Mouse (Mus musculus): ENCODE results near the gene Stpg3. TPM values are rescaled to one million over a fixed set of nuclear protein-coding genes. Genes with fewer than 3 reads are reported as not detected.

Gene Stpg3
- polyA plus RNA-seq, 1 experiment from 2014 or later, result not detected

DNA sequence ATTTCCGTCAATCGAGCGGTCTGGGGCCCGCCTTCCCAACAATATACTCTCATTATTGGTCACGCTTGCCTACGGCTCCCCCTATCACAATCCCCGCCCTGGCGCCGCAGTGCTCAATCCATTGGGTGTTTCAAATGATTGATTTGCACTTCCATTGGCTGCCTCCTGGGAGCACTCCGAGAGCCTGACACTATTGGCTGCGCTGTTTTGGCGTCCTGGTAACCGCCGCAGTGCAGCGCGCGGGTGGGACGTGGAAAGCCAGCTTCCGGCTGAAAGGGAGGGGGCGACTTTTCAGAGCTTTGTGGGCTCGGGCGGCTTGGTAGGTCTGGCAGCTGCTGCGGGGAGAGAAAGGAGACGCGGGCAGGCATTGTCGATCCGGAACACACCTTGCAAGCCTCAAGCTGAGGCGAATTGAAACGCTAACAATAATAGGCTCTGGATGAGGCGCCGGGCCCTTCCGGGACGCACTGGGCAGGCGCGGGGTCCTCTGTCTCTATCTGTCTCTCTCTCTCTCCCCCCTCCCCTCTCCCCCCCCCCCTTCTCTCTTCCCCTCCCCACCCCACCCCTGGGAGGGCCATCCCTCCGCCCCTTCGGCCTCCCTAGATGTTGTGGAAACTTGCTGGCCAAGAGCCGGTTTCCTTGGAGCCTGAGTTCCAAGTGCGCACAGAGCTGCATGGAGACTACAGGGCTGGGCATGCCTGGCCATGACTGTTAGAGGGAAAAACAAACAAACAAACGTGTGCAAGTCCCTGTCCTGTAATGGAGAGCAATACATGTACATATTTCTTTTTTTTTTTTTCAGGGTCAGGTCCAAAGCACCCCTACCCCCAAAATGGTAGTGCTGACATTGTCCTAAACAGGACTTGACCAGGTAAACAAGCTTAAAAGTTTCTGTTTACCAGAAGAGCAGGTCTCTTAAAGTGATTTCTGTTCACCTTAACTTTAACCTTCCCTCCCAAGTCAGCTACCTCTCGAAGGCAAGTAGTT, 10.6 kb upstream of the Stpg3 start:
- peak overlapping the region; percentile 51 for H3K4me2 ChIP-seq
- H3K27me3 ChIP-seq (replicated peaks), result peaks cover 6% of the 10 kb centered on the region
- H3K27ac ChIP-seq (ENCODE audit: poor library complexity, severe bottlenecking), result peak overlapping the region; percentile 95
- peak overlapping the region; percentile 52 for H3K4me3 ChIP-seq
- peak overlapping the region; percentile 65 for H3K9ac ChIP-seq
- peaks cover 19% of the 10 kb centered on the region for H3K4me1 ChIP-seq (replicated peaks)
- 2% methylated on average over 41 of the region's 41 CpGs for WGBS
- H3K9me3 ChIP-seq (replicated peaks), result no peaks in the 10 kb centered on the region
- ATAC-seq (ENCODE audit: insufficient number of reproducible peaks, low FRiP score), result peak; percentile 95
- H3K36me3 ChIP-seq, result peaks cover 11% of the 10 kb centered on the region

DNA sequence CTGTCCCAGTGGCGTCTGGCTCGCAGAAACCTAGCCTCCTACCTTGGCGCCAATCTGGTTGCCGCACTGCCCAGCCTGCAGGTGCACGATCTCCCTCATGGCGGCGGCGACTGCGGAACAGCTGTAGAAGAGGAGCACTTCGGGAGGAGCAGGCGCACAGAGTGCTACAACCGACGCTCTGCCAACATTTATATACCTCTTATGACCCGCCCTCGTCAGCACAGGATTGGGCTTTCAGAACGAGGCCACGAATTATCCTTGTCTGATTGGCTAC, 10.0 kb upstream of the Stpg3 start, which contains the start of gene Tubb4b:
Gene Tubb4b, minus strand, starts transcription at position 211 of the 274 bp plus-strand sequence.
- Histone ChIP-seq H3K4me3 (peak within 1 kb of the TSS; percentile 90), H3K4me2 (peak within 1 kb of the TSS; percentile 97), H3K27me3 (replicated peaks) (no peaks in the 10 kb centered on the region), H3K4me1 (replicated peaks) (peaks cover 19% of the 10 kb centered on the region), H3K27ac (ENCODE audit: poor library complexity, severe bottlenecking) (peak within 1 kb of the TSS; percentile 96), H3K36me3 (peaks cover 11% of the 10 kb centered on the region), H3K9me3 (replicated peaks) (no peaks in the 10 kb centered on the region), H3K9ac (peak within 1 kb of the TSS; percentile 89)
- under 1% methylated on average over 17 of the region's 17 CpGs for WGBS
- no peak for ATAC-seq (ENCODE audit: insufficient number of reproducible peaks, low FRiP score)

GRCm38 (mm10) chr2:25223681-25224491, 9.4 kb upstream of the Stpg3 start:
- H3K9ac ChIP-seq, result peak overlapping the region; percentile 89
- H3K27me3 ChIP-seq (replicated peaks), result no peaks in the 10 kb centered on the region
- ATAC-seq (ENCODE audit: insufficient number of reproducible peaks, low FRiP score), result peak; percentile 82
- peak overlapping the region; percentile 96 for H3K27ac ChIP-seq (ENCODE audit: poor library complexity, severe bottlenecking)
- H3K36me3 ChIP-seq, result peaks cover 11% of the 10 kb centered on the region
- 2% methylated on average over 45 of the region's 53 CpGs for WGBS
- H3K4me3 ChIP-seq, result peak overlapping the region; percentile 90
- peak overlapping the region; percentile 97 for H3K4me2 ChIP-seq
- H3K4me1 ChIP-seq (replicated peaks), result peaks cover 19% of the 10 kb centered on the region
- no peaks in the 10 kb centered on the region for H3K9me3 ChIP-seq (replicated peaks)

GRCm38 (mm10) chr2:25221331-25221772, 6.9 kb upstream of the Stpg3 start:
- Histone ChIP-seq H3K4me2 (no peak overlapping the region), H3K9ac (no peak overlapping the region), H3K4me3 (no peak overlapping the region), H3K4me1 (replicated peaks) (peaks cover 13% of the 10 kb centered on the region), H3K36me3 (peaks cover 11% of the 10 kb centered on the region), H3K27ac (ENCODE audit: poor library complexity, severe bottlenecking) (no peak overlapping the region), H3K27me3 (replicated peaks) (no peaks in the 10 kb centered on the region), H3K9me3 (replicated peaks) (no peaks in the 10 kb centered on the region)
- ATAC-seq (ENCODE audit: insufficient number of reproducible peaks, low FRiP score), result no peak
- WGBS, result 63% methylated on average over 5 of the region's 5 CpGs

DNA sequence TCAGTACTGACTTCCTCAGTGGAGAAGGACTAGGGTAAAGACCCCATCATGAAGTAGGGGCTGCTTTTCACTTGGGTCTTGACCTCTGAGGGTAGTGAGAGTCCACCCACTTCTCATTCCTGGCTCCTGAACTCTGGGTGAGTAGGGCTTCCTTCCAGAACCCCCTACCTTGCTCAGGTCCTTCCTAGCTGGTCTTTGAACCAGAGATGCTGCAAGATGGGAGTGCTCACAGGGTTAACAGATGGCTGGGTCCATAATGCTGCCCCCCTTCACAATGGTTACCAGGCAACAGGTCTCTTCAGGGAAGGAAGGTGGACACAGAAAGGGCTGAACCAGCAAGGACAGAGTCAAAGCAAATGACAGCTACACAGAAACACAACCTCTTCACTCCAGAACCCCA, 4.0 kb upstream of the Stpg3 start, which contains the start of gene Fam166a:
Gene Fam166a, plus strand, starts transcription at position 301 of the 400 bp plus-strand sequence.
- no peak within 1 kb of the TSS for H3K9ac ChIP-seq
- no peak within 1 kb of the TSS for H3K4me3 ChIP-seq
- ATAC-seq (ENCODE audit: insufficient number of reproducible peaks, low FRiP score), result no peak
- H3K9me3 ChIP-seq (replicated peaks), result no peaks in the 10 kb centered on the region
- H3K4me1 ChIP-seq (replicated peaks), result peaks cover 3% of the 10 kb centered on the region
- peaks cover 8% of the 10 kb centered on the region for H3K36me3 ChIP-seq
- H3K27me3 ChIP-seq (replicated peaks), result peaks cover 15% of the 10 kb centered on the region
- no peak within 1 kb of the TSS for H3K4me2 ChIP-seq
- no peak within 1 kb of the TSS for H3K27ac ChIP-seq (ENCODE audit: poor library complexity, severe bottlenecking)

GRCm38 (mm10) chr2:25217666-25218065, 3.2 kb upstream of the Stpg3 start:
- Histone ChIP-seq H3K4me2 (no peak overlapping the region), H3K9ac (no peak overlapping the region), H3K27ac (ENCODE audit: poor library complexity, severe bottlenecking) (no peak overlapping the region), H3K9me3 (replicated peaks) (no peaks in the 10 kb centered on the region), H3K36me3 (peaks cover 7% of the 10 kb centered on the region), H3K4me1 (replicated peaks) (no peaks in the 10 kb centered on the region), H3K27me3 (replicated peaks) (peaks cover 20% of the 10 kb centered on the region), H3K4me3 (no peak overlapping the region)
- WGBS, result 56% methylated on average over 2 of the region's 2 CpGs
- no peak for ATAC-seq (ENCODE audit: insufficient number of reproducible peaks, low FRiP score)

DNA sequence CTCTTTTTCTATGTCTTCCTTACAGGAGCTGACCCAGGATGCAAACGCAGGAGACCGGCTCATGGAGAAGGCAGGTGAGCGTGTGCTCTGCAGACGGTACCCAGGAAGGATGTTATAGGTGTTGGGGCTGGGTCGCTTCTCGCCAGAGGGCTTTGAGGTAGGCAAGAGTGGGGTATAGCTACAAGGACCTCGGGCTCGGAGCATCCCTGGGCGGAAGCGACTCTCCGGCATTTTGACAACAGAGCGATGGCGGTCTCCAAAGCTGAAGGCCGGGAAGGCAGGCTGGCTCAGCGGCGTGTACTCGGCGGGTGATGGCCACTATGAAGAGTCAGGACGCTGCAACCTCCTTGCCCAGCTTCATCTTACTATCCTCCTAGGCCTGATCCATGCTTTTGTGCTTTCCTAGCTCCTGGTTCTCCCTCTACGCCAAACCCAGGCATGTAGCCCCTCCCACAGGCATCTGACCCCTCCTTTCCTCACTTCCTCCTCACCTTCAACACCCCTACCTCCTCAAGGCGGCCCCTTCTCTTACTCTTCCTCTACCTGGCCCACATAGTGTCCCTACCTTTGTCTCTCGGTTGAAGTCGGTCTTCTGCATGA, 1.1 kb downstream of the Stpg3 start:
- Histone ChIP-seq H3K27me3 (replicated peaks) (peaks cover 20% of the 10 kb centered on the region), H3K9ac (no peak overlapping the region), H3K27ac (ENCODE audit: poor library complexity, severe bottlenecking) (no peak overlapping the region), H3K4me2 (no peak overlapping the region), H3K4me1 (replicated peaks) (peaks cover 10% of the 10 kb centered on the region), H3K9me3 (replicated peaks) (no peaks in the 10 kb centered on the region), H3K36me3 (peaks cover 5% of the 10 kb centered on the region), H3K4me3 (no peak overlapping the region)
- 57% methylated on average over 23 of the region's 23 CpGs for WGBS
- ATAC-seq (ENCODE audit: insufficient number of reproducible peaks, low FRiP score), result no peak

GRCm38 (mm10) chr2:25211121-25211670, 3.2 kb downstream of the Stpg3 start, which contains the start of gene Nelfb:
TSS of gene Nelfb (minus strand) at chr2:25211489.
- WGBS, result under 1% methylated on average over 44 of the region's 44 CpGs
- Histone ChIP-seq H3K9me3 (replicated peaks) (no peaks in the 10 kb centered on the region), H3K27ac (ENCODE audit: poor library complexity, severe bottlenecking) (peak within 1 kb of the TSS; percentile 83), H3K36me3 (peaks cover 25% of the 10 kb centered on the region), H3K4me2 (peak within 1 kb of the TSS; percentile 86), H3K4me1 (replicated peaks) (peaks cover 10% of the 10 kb centered on the region), H3K27me3 (replicated peaks) (peaks cover 20% of the 10 kb centered on the region), H3K9ac (peak within 1 kb of the TSS; percentile 88), H3K4me3 (peak within 1 kb of the TSS; percentile 79)
- peak; percentile 92 for ATAC-seq (ENCODE audit: insufficient number of reproducible peaks, low FRiP score)

DNA sequence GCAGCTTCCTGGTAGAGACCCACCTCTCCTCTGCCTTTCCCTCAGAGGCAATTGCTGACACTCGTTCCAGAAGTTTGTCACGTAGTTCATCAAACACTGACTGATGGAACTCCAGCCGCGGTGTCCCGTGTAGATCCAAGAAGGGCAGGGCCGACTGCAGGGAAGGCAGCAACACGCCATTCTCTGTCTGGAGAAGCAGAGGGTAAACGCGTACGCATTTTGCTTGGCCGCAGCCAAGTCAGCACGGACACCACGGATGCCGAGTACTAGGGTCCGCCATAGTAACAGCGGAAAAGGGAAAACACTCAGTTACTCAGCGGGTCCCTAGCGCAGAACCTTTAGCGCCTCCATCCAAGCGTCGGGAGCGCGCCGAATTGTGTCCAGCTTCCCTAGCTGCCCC, 3.8 kb downstream of the Stpg3 start:
- peak; percentile 16; the same call in 1 of the 2 replicates for ATAC-seq (ENCODE audit: insufficient number of reproducible peaks, low FRiP score)
- Histone ChIP-seq H3K36me3 (peaks cover 30% of the 10 kb centered on the region), H3K4me3 (peak overlapping the region; percentile 79), H3K27me3 (replicated peaks) (peaks cover 20% of the 10 kb centered on the region), H3K9me3 (replicated peaks) (no peaks in the 10 kb centered on the region), H3K27ac (ENCODE audit: poor library complexity, severe bottlenecking) (peak overlapping the region; percentile 83), H3K4me1 (replicated peaks) (peaks cover 10% of the 10 kb centered on the region), H3K4me2 (peak overlapping the region; percentile 86), H3K9ac (peak overlapping the region; percentile 88)
- under 1% methylated on average over 24 of the region's 24 CpGs for WGBS

GRCm38 (mm10) chr2:25207593-25207992, 6.8 kb downstream of the Stpg3 start:
- no peak overlapping the region for H3K9ac ChIP-seq
- H3K27ac ChIP-seq (ENCODE audit: poor library complexity, severe bottlenecking), result no peak overlapping the region
- 94% methylated on average over 1 of the region's 1 CpGs for WGBS
- H3K9me3 ChIP-seq (replicated peaks), result no peaks in the 10 kb centered on the region
- H3K4me1 ChIP-seq (replicated peaks), result peaks cover 13% of the 10 kb centered on the region
- no peak overlapping the region for H3K4me2 ChIP-seq
- peaks cover 61% of the 10 kb centered on the region for H3K36me3 ChIP-seq
- no peaks in the 10 kb centered on the region for H3K27me3 ChIP-seq (replicated peaks)
- no peak overlapping the region for H3K4me3 ChIP-seq
- ATAC-seq (ENCODE audit: insufficient number of reproducible peaks, low FRiP score), result no peak

Data from heart, embryonic 12.5 days (tissue).